Mouse (Mus musculus) neural tube, embryonic 15.5 days (tissue): ENCODE data around the gene Olfr1180. TPM values are rescaled to one million over a fixed set of nuclear protein-coding genes. Genes with fewer than 3 reads are reported as not detected.
"Not testable (repeated sequence)": the region's sequence is repeated elsewhere in the genome, so short reads cannot be mapped to it uniquely, and the experiment has no call there.

Experiments
- ATAC-seq: fragments of 200-750 bp; cut with Nextera tagmentation; 2 replicates; pipeline ENCODE4 v1.8.0; 2017; ENCODE audit warnings: mild to moderate bottlenecking, moderate TSS enrichment, moderate library complexity; ENCODE audit not compliant: low FRiP score
- H3K27ac ChIP-seq: fragments of 300-500 bp; sonication (generic); replicated peaks from 2 replicates; pipeline ENCODE4 v1.5.1; 2015; ENCODE audit warnings: mild to moderate bottlenecking, inconsistent platforms
- H3K27me3 ChIP-seq: fragments of 300-500 bp; sonication (generic); replicated peaks from 2 replicates; pipeline ENCODE4 v1.6.1; 2015; ENCODE audit warnings: inconsistent platforms
- H3K36me3 ChIP-seq: fragments of 300-500 bp; sonication (generic); 2 replicates; pipeline ENCODE4 v1.6.1; 2015; ENCODE audit warnings: inconsistent platforms
- H3K4me1 ChIP-seq: fragments of 300-500 bp; sonication (generic); 2 replicates; pipeline ENCODE4 v1.6.1; 2015; ENCODE audit warnings: inconsistent platforms
- H3K4me2 ChIP-seq: fragments of 300-500 bp; sonication (generic); 2 replicates; pipeline ENCODE4 v1.6.1; 2015; ENCODE audit warnings: inconsistent platforms, mild to moderate bottlenecking, moderate library complexity
- H3K4me3 ChIP-seq: fragments of 300-500 bp; sonication (generic); replicated peaks from 2 replicates; pipeline ENCODE4 v1.5.1; 2015; ENCODE audit warnings: mild to moderate bottlenecking, inconsistent platforms
- H3K9ac ChIP-seq: fragments of 300-500 bp; sonication (generic); replicated peaks from 2 replicates; pipeline ENCODE4 v1.6.1; 2015; ENCODE audit warnings: mild to moderate bottlenecking, inconsistent platforms
- H3K9me3 ChIP-seq: fragments of 300-500 bp; sonication (generic); replicated peaks from 2 replicates; pipeline ENCODE4 v1.6.1; 2016; ENCODE audit warnings: inconsistent platforms
- WGBS: fragments of 180-500 bp; shearing (Covaris S2); methylation state at CpG from one replicate; pipeline ENCODE4 v1.1.7; 2015; ENCODE audit warnings: mixed read lengths; 5-methylcytosine and 5-hydroxymethylcytosine counted together
- polyA plus RNA-seq: library from polyadenylated mRNA; unstranded; fragments of >200 nt; fragmentation: Nextera tagmentation; extraction: Ambion mirVana; gene quantifications from 2 replicates; pipeline ENCODE4 v1.2.1, GENCODE M21; 2015

Olfr1180 gene
- not detected in 2 replicates for polyA plus RNA-seq

DNA sequence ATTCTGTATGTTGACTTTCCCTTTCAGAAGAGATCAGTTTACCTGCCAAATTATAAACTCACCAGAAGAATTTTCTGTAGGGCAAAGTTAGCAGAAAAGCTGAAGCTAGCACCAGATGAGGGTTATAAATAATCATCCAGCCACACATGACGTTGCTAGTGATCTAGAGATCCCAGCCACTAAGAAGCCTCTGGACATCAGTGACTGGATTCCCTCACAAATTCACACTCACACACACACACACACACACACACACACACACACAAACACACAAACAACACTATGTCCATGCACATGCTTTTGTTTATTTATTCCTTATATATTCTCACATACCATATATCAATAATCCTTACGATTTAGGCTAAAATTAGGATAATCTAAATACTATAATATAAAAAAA lies at the start of gene Olfr1180:
TSS of gene Olfr1180 (minus strand) at position 101 of the 400 bp plus-strand sequence.
- H3K4me1 ChIP-seq = no peaks in the 10 kb centered on the region
- H3K27ac ChIP-seq = no peak within 1 kb of the TSS
- H3K27me3 ChIP-seq = no peaks in the 10 kb centered on the region
- no peaks in the 10 kb centered on the region for H3K9me3 ChIP-seq
- no peak within 1 kb of the TSS for H3K4me3 ChIP-seq
- no peak within 1 kb of the TSS for H3K9ac ChIP-seq
- no peak for ATAC-seq
- no peaks in the 10 kb centered on the region for H3K36me3 ChIP-seq
- H3K4me2 ChIP-seq = no peak within 1 kb of the TSS
- WGBS = 90% methylated on average over 2 of the region's 2 CpGs

DNA sequence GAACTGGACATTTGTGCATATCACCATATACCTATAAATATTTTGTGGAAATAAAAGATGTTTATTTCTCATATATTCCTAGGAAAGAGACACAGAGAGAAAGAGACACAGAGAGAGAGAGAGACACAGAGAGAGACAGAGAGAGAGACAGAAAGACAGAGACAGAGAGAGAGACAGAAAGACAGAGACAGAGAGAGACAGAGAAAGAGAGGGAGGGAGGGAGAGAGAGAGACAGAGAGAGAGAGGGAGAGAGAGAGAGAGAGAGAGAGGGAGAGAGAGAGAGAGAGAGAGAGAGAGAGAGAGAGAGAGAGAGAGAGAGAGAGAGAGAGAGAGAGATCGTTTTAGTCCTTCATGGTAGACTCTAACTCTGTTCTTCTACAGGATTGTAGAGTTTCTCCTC lies 35.6 kb upstream of the Olfr1180 start, which contains the start of gene Olfr1183:
TSS of gene Olfr1183 (plus strand) at position 301 of the 400 bp plus-strand sequence.
- H3K9ac ChIP-seq, ATAC-seq, H3K27me3 ChIP-seq, H3K9me3 ChIP-seq, H3K4me3 ChIP-seq, H3K36me3 ChIP-seq, H3K4me1 ChIP-seq, H3K4me2 ChIP-seq, H3K27ac ChIP-seq: not testable (repeated sequence)
- WGBS = 95% methylated on average over 1 of the region's 1 CpGs

DNA sequence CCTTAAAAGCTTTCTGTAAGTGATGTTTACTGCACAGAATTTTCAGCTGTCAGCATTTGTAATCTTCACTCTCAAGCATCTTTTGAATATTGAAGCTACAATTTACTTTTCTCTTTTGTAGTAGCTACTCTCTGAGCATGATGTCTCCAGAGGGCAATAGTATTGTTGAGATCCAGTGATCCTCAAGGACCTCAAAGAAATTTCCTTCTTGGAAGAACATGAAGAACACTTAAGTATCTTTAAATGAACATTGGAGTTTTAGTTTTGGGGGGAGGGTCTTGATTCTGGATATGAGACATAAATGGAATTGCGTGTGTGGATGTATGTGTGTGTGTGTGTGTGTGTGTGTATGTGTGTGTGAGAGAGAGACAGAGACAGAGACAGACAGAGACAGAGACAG lies 30.1 kb upstream of the Olfr1180 start, which contains the start of gene Gm13757:
TSS of gene Gm13757 (minus strand) at position 101 of the 400 bp plus-strand sequence.
- no peak within 1 kb of the TSS for H3K4me3 ChIP-seq
- H3K36me3 ChIP-seq = no peaks in the 10 kb centered on the region
- 100% methylated on average over 1 of the region's 1 CpGs for WGBS
- H3K27ac ChIP-seq = no peak within 1 kb of the TSS
- H3K27me3 ChIP-seq = no peaks in the 10 kb centered on the region
- H3K9me3 ChIP-seq = no peaks in the 10 kb centered on the region
- no peaks in the 10 kb centered on the region for H3K4me1 ChIP-seq
- no peak for ATAC-seq
- no peak within 1 kb of the TSS for H3K4me2 ChIP-seq
- no peak within 1 kb of the TSS for H3K9ac ChIP-seq

DNA sequence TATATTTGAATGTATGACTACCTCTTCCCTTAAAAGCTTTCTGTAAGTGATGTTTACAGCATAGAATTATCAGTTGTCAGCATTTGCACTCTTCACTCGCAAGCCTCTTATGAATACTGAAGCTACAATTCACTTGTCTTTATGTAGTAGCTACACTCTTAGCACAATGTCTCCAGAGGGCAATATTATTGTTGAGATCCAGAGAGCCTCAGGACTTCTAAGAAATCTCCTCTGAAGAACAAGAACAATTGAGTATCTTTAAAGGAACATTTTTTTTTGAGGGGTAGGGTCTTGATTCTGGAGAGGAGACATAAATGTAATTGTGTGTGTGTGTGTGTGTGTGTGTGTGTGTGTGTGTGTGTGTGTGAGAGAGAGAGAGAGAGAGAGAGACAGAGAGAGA lies 7.1 kb upstream of the Olfr1180 start, which contains the start of gene Olfr1181:
TSS of gene Olfr1181 (minus strand) at position 101 of the 400 bp plus-strand sequence.
- Histone ChIP-seq H3K9ac (no peak within 1 kb of the TSS), H3K27ac (no peak within 1 kb of the TSS), H3K4me3 (no peak within 1 kb of the TSS), H3K4me1 (no peaks in the 10 kb centered on the region), H3K9me3 (no peaks in the 10 kb centered on the region), H3K27me3 (no peaks in the 10 kb centered on the region), H3K36me3 (no peaks in the 10 kb centered on the region), H3K4me2 (no peak within 1 kb of the TSS)
- 94% methylated on average over 1 of the region's 1 CpGs for WGBS
- no peak for ATAC-seq

DNA sequence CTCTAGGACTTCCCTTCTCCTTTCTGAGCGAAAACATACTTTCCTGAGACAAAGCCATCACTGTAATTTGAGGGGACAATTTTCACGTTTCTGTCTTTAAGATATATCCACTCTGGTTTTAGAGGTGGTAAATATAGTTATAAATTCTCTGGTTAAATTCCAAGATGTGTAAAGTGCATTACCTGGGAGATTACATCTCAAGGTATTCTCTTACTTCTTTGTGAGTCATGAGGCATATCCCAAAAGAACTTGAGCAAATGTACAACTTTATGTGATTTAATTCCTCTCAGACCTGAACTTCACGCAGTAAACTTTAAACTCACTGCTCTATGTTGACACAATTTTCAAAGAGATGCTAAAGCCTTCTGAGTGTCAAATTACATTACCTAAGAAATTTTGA lies 12.6 kb downstream of the Olfr1180 start, which contains the start of gene Olfr1179:
TSS of gene Olfr1179 (minus strand) at position 101 of the 400 bp plus-strand sequence.
- Histone ChIP-seq H3K9ac (no peak within 1 kb of the TSS), H3K4me2 (no peak within 1 kb of the TSS), H3K4me3 (no peak within 1 kb of the TSS), H3K9me3 (no peaks in the 10 kb centered on the region), H3K27me3 (no peaks in the 10 kb centered on the region), H3K4me1 (no peaks in the 10 kb centered on the region), H3K36me3 (no peaks in the 10 kb centered on the region), H3K27ac (no peak within 1 kb of the TSS)
- 91% methylated on average over 3 of the region's 3 CpGs for WGBS
- ATAC-seq = no peak

DNA sequence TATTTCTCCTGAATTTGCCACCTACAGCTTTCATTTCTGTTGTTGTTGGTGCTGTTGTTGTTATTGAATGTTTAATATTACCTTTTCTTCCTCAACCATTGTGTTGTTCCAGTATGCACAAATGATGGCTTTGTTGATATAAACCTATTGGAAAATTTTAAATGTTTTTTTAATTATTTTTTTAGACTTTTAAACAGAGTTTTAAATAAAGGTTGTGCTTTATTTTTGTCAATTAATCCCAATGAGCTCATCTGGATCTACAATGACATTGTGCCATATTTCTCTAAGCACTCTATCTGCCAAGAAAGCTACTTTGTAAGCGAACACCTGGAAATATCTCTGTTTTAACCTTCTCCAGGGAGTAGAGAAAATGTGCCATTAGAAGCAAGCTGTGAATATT lies 32.2 kb downstream of the Olfr1180 start, which contains the start of gene Olfr1178:
TSS of gene Olfr1178 (plus strand) at position 301 of the 400 bp plus-strand sequence.
- no peaks in the 10 kb centered on the region for H3K27me3 ChIP-seq
- no peak within 1 kb of the TSS for H3K27ac ChIP-seq
- no peak within 1 kb of the TSS for H3K9ac ChIP-seq
- no peak within 1 kb of the TSS for H3K4me2 ChIP-seq
- H3K36me3 ChIP-seq = no peaks in the 10 kb centered on the region
- no peaks in the 10 kb centered on the region for H3K4me1 ChIP-seq
- WGBS = 63% methylated on average over 1 of the region's 1 CpGs
- H3K4me3 ChIP-seq = no peak within 1 kb of the TSS
- H3K9me3 ChIP-seq = no peaks in the 10 kb centered on the region
- no peak for ATAC-seq

Other genes starting within 250 kb of the Olfr1180 start
- not detected in 2 replicates for gene Olfr1168, start 237.3 kb downstream of the Olfr1180 start, polyA plus RNA-seq
- not detected in 2 replicates for gene Olfr1170, start 190.8 kb downstream of the Olfr1180 start, polyA plus RNA-seq
- gene Olfr1173, start 139.3 kb downstream of the Olfr1180 start, polyA plus RNA-seq = not detected in 2 replicates
- not detected in 2 replicates for gene Olfr1174-ps, start 104.0 kb downstream of the Olfr1180 start, polyA plus RNA-seq
- not detected in 2 replicates for gene Olfr1175-ps, start 91.9 kb downstream of the Olfr1180 start, polyA plus RNA-seq
- not detected in 2 replicates for gene Olfr1176, start 82.4 kb downstream of the Olfr1180 start, polyA plus RNA-seq
- gene Olfr1177-ps, start 72.7 kb downstream of the Olfr1180 start, polyA plus RNA-seq = not detected in 2 replicates
- gene Olfr1178, start 32.1 kb downstream of the Olfr1180 start, polyA plus RNA-seq = not detected in 2 replicates
- not detected in 2 replicates for gene Olfr1179, start 12.7 kb downstream of the Olfr1180 start, polyA plus RNA-seq
- not detected in 2 replicates for gene Olfr1181, start 7.0 kb upstream of the Olfr1180 start, polyA plus RNA-seq
- not detected in 2 replicates for gene Gm13757, start 30.0 kb upstream of the Olfr1180 start, polyA plus RNA-seq
- not detected in 2 replicates for gene Olfr1183, start 35.7 kb upstream of the Olfr1180 start, polyA plus RNA-seq
- gene Olfr1184, start 64.4 kb upstream of the Olfr1180 start, polyA plus RNA-seq = not detected in 2 replicates
- gene Olfr1185-ps1, start 74.2 kb upstream of the Olfr1180 start, polyA plus RNA-seq = not detected in 2 replicates
- not detected in 2 replicates for gene Olfr1186, start 99.4 kb upstream of the Olfr1180 start, polyA plus RNA-seq
- not detected in 2 replicates for gene Olfr1188, start 137.8 kb upstream of the Olfr1180 start, polyA plus RNA-seq
- gene Olfr1189, start 167.3 kb upstream of the Olfr1180 start, polyA plus RNA-seq = not detected in 2 replicates
- not detected in 2 replicates for gene Olfr1191-ps1, start 221.4 kb upstream of the Olfr1180 start, polyA plus RNA-seq
- gene Olfr1192-ps1, start 229.4 kb upstream of the Olfr1180 start, polyA plus RNA-seq = not detected in 2 replicates